Mouse (Mus musculus): ENCODE results near the gene Ybx2. TPM values are rescaled to one million over a fixed set of nuclear protein-coding genes. Genes with fewer than 3 reads are reported as not detected.

Gene Ybx2
- polyA plus RNA-seq, 1 experiment from 2014 or later, result 0.42 TPM

DNA sequence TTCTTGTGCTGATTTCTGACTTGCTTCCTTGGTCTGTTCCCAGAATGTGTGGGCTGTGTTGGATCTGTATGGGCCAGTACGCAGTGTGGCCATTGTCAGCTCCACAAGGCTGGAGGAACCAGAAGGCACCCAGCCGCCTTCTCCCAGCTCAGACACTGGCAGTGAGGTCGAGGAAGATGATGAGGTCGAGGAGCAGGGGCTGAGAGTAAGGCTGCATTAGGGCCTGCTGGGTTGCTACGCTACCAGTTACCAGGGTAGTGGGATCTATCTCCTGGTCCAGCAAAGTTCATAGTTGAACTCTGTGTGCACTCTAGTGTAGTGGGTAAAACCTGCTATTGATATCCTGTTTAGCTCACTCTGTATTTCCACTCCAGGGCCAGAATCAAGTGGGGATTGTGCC lies 26.4 kb upstream of the Ybx2 start:
- ATAC-seq, result no peak
- peaks cover 88% of the 10 kb centered on the region for H3K36me3 ChIP-seq (ENCODE audit: control insufficient read depth, insufficient read depth)
- no peak overlapping the region for H3K4me3 ChIP-seq (ENCODE audit: low read depth, low read length)
- H3K9me3 ChIP-seq (ENCODE audit: control insufficient read depth), result no peaks in the 10 kb centered on the region
- H3K9ac ChIP-seq (ENCODE audit: low read depth, low read length), result no peak overlapping the region
- TF ChIP-seq CTCF (IDR thresholded peaks at IDR 0.05; ENCODE audit: low read depth), result no peak
- H3K27ac ChIP-seq (ENCODE audit: low read depth, low read length), result no peak overlapping the region
- no peak overlapping the region for H3K4me2 ChIP-seq (replicated peaks; ENCODE audit: low read depth)
- H3K27me3 ChIP-seq (replicated peaks; ENCODE audit: control insufficient read depth, insufficient read depth, low read length), result no peaks in the 10 kb centered on the region
- WGBS, result 95% methylated on average over 5 of the region's 5 CpGs
- no peaks in the 10 kb centered on the region for H3K4me1 ChIP-seq (replicated peaks; ENCODE audit: control insufficient read depth, insufficient read depth, low read length)

DNA sequence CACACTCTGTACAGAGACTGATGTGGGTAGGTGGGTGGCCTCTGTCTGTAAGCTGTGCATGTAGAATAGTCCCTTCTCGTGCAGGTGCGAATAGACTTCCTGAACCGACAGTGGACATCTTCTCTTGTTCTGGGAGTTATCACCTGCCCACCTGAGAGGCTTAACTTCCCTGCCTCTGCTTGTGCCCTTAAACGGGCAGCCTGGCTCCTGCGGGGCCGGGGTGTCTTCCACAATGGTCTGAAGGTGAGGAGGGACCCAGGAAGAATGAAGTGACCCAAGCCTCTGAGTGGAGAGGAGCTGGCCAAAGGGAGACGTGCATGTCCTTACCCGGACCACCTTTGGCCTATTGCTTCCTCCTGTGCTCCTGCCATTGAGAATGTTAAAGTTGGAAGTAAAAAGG lies 25.4 kb upstream of the Ybx2 start:
- Histone ChIP-seq H3K27ac (ENCODE audit: low read depth, low read length) (no peak overlapping the region), H3K9me3 (ENCODE audit: control insufficient read depth) (no peaks in the 10 kb centered on the region), H3K4me3 (ENCODE audit: low read depth, low read length) (no peak overlapping the region), H3K9ac (ENCODE audit: low read depth, low read length) (no peak overlapping the region), H3K27me3 (replicated peaks; ENCODE audit: control insufficient read depth, insufficient read depth, low read length) (no peaks in the 10 kb centered on the region), H3K4me2 (replicated peaks; ENCODE audit: low read depth) (no peak overlapping the region), H3K36me3 (ENCODE audit: control insufficient read depth, insufficient read depth) (peaks cover 82% of the 10 kb centered on the region), H3K4me1 (replicated peaks; ENCODE audit: control insufficient read depth, insufficient read depth, low read length) (no peaks in the 10 kb centered on the region)
- no peak for TF ChIP-seq CTCF (IDR thresholded peaks at IDR 0.05; ENCODE audit: low read depth)
- no peak for ATAC-seq
- 89% methylated on average over 8 of the region's 8 CpGs for WGBS

DNA sequence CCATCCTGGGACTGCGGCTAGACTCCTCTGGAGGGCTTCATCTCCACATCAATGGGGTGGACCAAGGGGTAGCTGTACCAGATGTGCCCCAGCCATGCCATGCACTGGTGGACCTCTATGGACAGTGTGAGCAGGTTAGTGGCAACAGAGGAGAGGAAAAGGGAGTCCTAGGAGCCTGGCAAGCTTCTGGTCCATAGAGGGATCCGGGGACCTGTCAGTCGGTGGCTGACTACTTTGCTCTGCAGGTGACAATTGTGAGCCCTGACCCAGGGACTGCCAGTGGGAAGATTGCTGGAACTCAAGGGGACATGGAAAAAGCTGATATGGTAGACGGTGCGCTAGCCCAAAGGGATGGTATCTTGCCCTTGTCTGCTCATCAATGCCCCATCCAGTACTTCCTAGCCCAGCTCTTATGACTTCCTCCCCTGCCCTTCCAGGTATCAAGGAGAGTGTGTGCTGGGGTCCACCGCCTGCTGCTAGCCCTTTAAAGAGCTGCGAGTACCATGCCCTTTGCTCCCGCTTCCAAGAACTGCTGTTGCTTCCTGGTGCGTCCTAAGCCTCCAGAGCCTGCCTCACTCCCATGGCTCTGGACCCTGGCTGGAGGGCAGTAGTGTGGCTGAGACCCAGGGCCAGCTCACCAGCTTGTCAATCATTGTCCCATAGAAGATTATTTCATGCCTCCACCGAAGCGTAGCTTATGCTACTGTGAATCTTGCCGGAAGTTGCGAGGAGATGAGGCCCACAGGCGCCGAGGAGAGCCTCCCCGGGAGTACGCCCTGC lies 24.6 kb upstream of the Ybx2 start:
- peak; percentile 17; the same call in 1 of the 2 replicates for ATAC-seq
- WGBS, result 78% methylated on average over 17 of the region's 17 CpGs
- no peaks in the 10 kb centered on the region for H3K27me3 ChIP-seq (replicated peaks; ENCODE audit: control insufficient read depth, insufficient read depth, low read length)

DNA sequence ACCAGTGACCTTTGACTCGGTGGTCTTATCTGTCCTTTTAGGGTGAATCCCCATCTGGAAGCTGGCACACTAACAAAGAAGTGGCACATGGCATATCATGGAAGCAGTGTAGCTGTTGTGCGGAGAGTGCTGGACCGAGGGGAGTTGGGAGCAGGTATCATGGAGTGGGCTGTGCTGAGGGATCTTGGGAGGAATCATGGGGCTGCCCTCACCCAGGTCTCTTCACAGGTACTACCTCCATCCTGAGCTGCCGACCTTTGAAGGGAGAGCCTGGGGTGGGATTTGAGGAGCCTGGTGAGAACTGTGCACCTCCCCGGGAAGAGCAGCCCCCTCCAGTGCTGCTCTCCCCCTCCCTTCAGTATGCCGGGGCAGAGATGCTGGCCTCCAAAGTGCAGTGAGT lies 23.9 kb upstream of the Ybx2 start:
- H3K27me3 ChIP-seq (replicated peaks; ENCODE audit: control insufficient read depth, insufficient read depth, low read length), result no peaks in the 10 kb centered on the region
- TF ChIP-seq CTCF (IDR thresholded peaks at IDR 0.05; ENCODE audit: low read depth), result no peak
- H3K9me3 ChIP-seq (ENCODE audit: control insufficient read depth), result no peaks in the 10 kb centered on the region
- H3K36me3 ChIP-seq (ENCODE audit: control insufficient read depth, insufficient read depth), result peaks cover 80% of the 10 kb centered on the region
- no peaks in the 10 kb centered on the region for H3K4me1 ChIP-seq (replicated peaks; ENCODE audit: control insufficient read depth, insufficient read depth, low read length)
- peak overlapping the region; percentile 45 for H3K4me2 ChIP-seq (replicated peaks; ENCODE audit: low read depth)
- no peak for ATAC-seq
- no peak overlapping the region for H3K4me3 ChIP-seq (ENCODE audit: low read depth, low read length)
- peak overlapping the region; percentile 70 for H3K27ac ChIP-seq (ENCODE audit: low read depth, low read length)
- WGBS, result 95% methylated on average over 5 of the region's 6 CpGs
- no peak overlapping the region for H3K9ac ChIP-seq (ENCODE audit: low read depth, low read length)

More for the DNA sequence above, 24.6 kb upstream of the Ybx2 start:
- Histone ChIP-seq H3K4me2 (replicated peaks; ENCODE audit: low read depth) (peak overlapping the region; percentile 45), H3K4me3 (ENCODE audit: low read depth, low read length) (no peak overlapping the region), H3K9me3 (ENCODE audit: control insufficient read depth) (no peaks in the 10 kb centered on the region), H3K36me3 (ENCODE audit: control insufficient read depth, insufficient read depth) (peaks cover 80% of the 10 kb centered on the region), H3K4me1 (replicated peaks; ENCODE audit: control insufficient read depth, insufficient read depth, low read length) (no peaks in the 10 kb centered on the region), H3K9ac (ENCODE audit: low read depth, low read length) (0 out of 2 replicates have a peak overlapping the region, but pooled peaks have one; percentile 11), H3K27ac (ENCODE audit: low read depth, low read length) (peak overlapping the region; percentile 70)
- TF ChIP-seq CTCF (IDR thresholded peaks at IDR 0.05; ENCODE audit: low read depth), result no peak

DNA sequence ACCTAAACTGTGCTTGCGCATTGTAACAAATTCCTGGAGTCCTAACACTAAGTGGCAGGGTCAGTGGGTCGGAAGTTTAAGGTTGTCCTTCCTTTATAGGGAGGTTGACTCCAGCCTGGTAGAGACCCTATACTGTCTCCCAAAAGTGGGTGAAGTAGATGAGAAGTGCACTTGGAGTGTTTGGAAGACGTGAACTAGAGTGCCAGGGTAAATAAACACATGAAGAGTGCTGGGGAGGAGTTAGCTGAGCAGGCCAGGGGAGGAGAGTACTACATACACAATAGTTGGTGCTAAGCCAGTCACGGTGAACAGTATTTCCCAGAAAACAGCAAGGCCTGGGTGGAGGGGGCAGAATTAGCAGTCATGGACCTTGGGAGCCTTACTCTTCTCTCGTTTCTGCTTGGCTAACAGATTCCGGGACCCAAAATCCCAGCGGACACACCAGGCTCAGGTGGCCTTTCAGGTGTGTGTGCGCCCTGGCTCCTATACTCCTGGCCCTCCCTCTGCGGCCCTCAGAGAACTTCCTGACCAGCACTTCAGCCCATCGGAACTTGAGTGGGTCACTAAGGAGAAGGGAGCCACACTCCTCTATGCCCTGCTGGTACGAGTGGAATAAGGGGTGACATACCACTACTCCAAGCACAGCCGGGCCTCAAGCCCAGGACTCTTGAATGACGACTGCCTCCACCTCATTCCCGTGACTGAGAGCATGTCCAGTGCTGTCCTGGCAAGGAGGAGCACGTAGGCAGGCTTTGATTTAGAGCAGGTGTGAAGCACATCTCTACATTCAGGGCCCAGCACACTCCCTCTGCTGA lies 22.7 kb upstream of the Ybx2 start:
- Histone ChIP-seq H3K4me1 (replicated peaks; ENCODE audit: control insufficient read depth, insufficient read depth, low read length) (no peaks in the 10 kb centered on the region), H3K9me3 (ENCODE audit: control insufficient read depth) (no peaks in the 10 kb centered on the region), H3K36me3 (ENCODE audit: control insufficient read depth, insufficient read depth) (peaks cover 80% of the 10 kb centered on the region), H3K27me3 (replicated peaks; ENCODE audit: control insufficient read depth, insufficient read depth, low read length) (no peaks in the 10 kb centered on the region), H3K9ac (ENCODE audit: low read depth, low read length) (no peak overlapping the region), H3K27ac (ENCODE audit: low read depth, low read length) (0 out of 2 replicates have a peak overlapping the region, but pooled peaks have one; percentile 17), H3K4me3 (ENCODE audit: low read depth, low read length) (peak overlapping the region; percentile 78), H3K4me2 (replicated peaks; ENCODE audit: low read depth) (peak overlapping the region; percentile 91)
- TF ChIP-seq CTCF (IDR thresholded peaks at IDR 0.05; ENCODE audit: low read depth), result no peak
- no peak for ATAC-seq
- 70% methylated on average over 15 of the region's 15 CpGs for WGBS
